Mouse (Mus musculus) neural tube, embryonic 12.5 days (tissue): ENCODE results near the gene Gon7. TPM values are rescaled to one million over a fixed set of nuclear protein-coding genes. Genes with fewer than 3 reads are reported as not detected.
A peak's percentile ranks its signal among the peaks of the same experiment; 100 is the strongest.

ENCODE experiments used
- ATAC-seq: fragments of 200-750 bp; cut with Nextera tagmentation; 2 replicates; pipeline ENCODE4 v1.8.0; 2017; ENCODE audit warnings: low read depth, mild to moderate bottlenecking, moderate TSS enrichment, moderate library complexity; ENCODE audit not compliant: low FRiP score
- H3K27ac ChIP-seq: fragments of 300-500 bp; sonication (generic); 2 replicates; pipeline ENCODE4 v1.5.1; 2016
- H3K27me3 ChIP-seq: fragments of 300-500 bp; sonication (generic); replicated peaks from 2 replicates; pipeline ENCODE4 v1.6.1; 2016; ENCODE audit warnings: mild to moderate bottlenecking
- H3K36me3 ChIP-seq: fragments of 300-500 bp; sonication (generic); 2 replicates; pipeline ENCODE4 v1.6.1; 2016; ENCODE audit warnings: mild to moderate bottlenecking
- H3K4me1 ChIP-seq: fragments of 300-500 bp; sonication (generic); 2 replicates; pipeline ENCODE4 v1.6.1; 2016
- H3K4me2 ChIP-seq: fragments of 300-500 bp; sonication (generic); replicated peaks from 2 replicates; pipeline ENCODE4 v1.6.1; 2016; ENCODE audit warnings: mild to moderate bottlenecking
- H3K4me3 ChIP-seq: fragments of 300-500 bp; sonication (generic); 2 replicates; pipeline ENCODE4 v1.5.1; 2016
- H3K9ac ChIP-seq: fragments of 300-500 bp; sonication (generic); 2 replicates; pipeline ENCODE4 v1.6.1; 2016; ENCODE audit warnings: mild to moderate bottlenecking
- H3K9me3 ChIP-seq: fragments of 300-500 bp; sonication (generic); 2 replicates; pipeline ENCODE4 v1.6.1; 2016; ENCODE audit warnings: mild to moderate bottlenecking
- WGBS: fragments of 180-500 bp; shearing (Covaris S2); methylation state at CpG from one replicate; pipeline ENCODE4 v1.1.7; 2016; 5-methylcytosine and 5-hydroxymethylcytosine counted together
- polyA plus RNA-seq: library from polyadenylated mRNA; unstranded; fragments of >200 nt; fragmentation: Nextera tagmentation; extraction: Ambion mirVana; gene quantifications from 2 replicates; pipeline ENCODE4 v1.2.1, GENCODE M21; 2016

Gon7 gene
- 43.7 and 44.1 TPM in 2 replicates for polyA plus RNA-seq

DNA sequence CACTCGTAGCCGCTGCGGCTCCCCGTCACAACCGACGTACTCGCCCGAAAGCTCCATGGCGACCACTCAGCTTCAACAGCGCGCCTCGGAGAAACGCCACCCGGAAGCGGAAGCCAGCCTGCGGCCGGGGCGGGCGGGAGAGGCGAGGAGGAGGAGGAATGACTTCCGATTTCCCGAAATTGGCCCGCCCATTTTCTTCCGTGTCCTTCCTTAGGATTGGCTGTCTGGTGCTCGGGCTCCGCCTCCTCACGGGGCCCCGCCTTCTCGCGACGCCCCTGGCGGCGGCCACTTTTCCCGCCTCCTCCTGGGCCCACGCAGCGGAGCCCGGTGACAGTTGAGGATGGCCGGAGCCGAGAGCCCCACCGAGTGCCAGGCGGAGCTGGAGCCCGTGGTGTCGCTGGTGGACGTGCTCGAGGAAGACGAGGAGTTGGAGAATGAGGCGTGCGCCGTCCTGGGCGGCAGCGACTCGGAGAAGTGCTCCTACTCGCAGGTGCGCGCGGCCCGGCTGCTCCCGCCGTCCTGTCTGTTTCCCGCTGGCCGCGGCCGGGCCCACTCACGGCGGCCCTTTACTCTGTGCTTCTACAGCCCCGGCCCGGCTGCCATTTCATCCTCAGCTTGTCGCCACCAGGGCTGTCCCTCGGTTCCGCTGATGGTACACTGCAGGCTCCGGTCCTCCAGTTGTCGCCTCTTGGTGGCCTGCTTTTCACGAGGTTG lies at the start of gene Gon7, which contains the start of the genes Gm28051 and Ubr7:
Gene Gon7 (minus strand): TSS at position 115 of the 714 bp plus-strand sequence.
Gene Gm28051 (minus strand): TSS at position 77 of the 714 bp plus-strand sequence.
Gene Ubr7 (plus strand): TSS at position 279 of the 714 bp plus-strand sequence.
- Histone ChIP-seq H3K36me3 (peaks cover 5% of the 10 kb centered on the region), H3K4me3 (peak within 1 kb of the TSS; percentile 82), H3K4me2 (peak within 1 kb of the TSS; percentile 90), H3K27ac (peak within 1 kb of the TSS; percentile 59; the same call in 1 of the 2 replicates), H3K9me3 (no peaks in the 10 kb centered on the region), H3K4me1 (peaks cover 19% of the 10 kb centered on the region), H3K27me3 (no peaks in the 10 kb centered on the region), H3K9ac (peak within 1 kb of the TSS; percentile 69)
- under 1% methylated on average over 73 of the region's 73 CpGs for WGBS
- peak; percentile 98 for ATAC-seq

DNA sequence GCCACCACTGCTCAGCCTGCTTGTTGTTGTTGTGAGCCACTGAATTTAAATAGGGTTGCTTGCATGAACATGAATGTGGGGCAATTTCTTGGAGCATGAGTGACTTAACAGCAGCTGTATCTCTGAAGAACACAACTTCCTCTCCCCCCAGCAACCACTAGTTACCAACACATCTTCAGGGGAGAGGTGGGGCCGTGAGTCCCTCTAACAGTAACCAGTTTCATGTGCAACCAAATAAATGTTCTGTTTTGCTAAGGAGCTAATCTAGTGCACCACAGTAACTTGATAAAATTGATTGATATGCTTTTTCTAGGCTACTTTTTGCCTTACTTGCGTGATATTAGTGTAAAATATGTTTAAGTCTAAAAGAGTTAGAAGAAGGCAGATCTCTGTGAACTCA lies 41.9 kb upstream of the Gon7 start:
- no peak for ATAC-seq
- H3K9ac ChIP-seq = no peak overlapping the region
- H3K9me3 ChIP-seq = no peaks in the 10 kb centered on the region
- no peak overlapping the region for H3K27ac ChIP-seq
- 94% methylated on average over 2 of the region's 2 CpGs for WGBS
- no peak overlapping the region for H3K4me3 ChIP-seq
- H3K4me1 ChIP-seq = no peaks in the 10 kb centered on the region
- peaks cover 5% of the 10 kb centered on the region for H3K36me3 ChIP-seq
- H3K4me2 ChIP-seq = no peak overlapping the region
- no peaks in the 10 kb centered on the region for H3K27me3 ChIP-seq

DNA sequence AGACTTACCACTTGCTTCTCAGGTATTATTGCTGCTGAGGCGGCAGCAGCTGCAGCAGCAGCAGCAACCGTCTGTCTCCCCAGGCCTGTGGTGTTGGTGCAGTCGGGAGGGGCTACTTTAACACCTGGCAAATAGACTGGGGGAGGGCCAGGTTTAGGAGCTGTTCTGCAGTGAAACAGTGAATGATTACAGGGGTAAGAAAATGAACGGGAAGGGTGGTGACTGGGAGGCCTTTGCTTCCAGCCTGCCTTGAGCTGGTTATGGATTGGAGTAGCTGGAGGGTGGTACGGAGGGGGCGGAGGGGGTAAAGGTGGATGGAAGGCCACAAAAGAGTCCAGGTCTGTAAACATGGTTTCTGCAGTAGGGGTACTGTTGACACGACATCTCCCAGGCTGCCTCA lies 30.3 kb upstream of the Gon7 start:
- no peaks in the 10 kb centered on the region for H3K27me3 ChIP-seq
- no peak overlapping the region for H3K9ac ChIP-seq
- no peak for ATAC-seq
- H3K4me2 ChIP-seq = no peak overlapping the region
- H3K36me3 ChIP-seq = peaks cover 59% of the 10 kb centered on the region
- no peak overlapping the region for H3K27ac ChIP-seq
- 91% methylated on average over 7 of the region's 7 CpGs for WGBS
- no peak overlapping the region for H3K4me3 ChIP-seq
- H3K4me1 ChIP-seq = no peaks in the 10 kb centered on the region
- H3K9me3 ChIP-seq = no peaks in the 10 kb centered on the region

DNA sequence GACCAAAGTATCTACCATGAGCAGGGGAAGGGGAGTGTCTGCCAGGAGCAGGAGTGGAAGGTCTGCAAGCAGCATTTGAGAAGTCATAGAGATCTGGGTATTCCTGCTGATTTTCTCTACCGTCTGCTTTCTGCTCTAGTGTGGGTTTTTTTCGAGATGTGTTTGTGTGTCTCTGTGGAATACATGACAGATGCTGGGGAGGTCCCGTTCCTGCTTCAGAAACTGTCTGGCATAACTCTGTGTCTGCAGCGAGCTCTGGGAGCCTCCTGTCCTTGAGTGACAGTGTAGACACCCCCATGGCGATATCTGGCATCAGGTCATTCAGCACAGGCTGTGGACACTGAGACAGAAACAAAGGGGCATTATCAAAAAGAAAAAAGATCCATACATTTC lies 28.0 kb upstream of the Gon7 start:
- WGBS = 72% methylated on average over 5 of the region's 5 CpGs
- H3K27me3 ChIP-seq = no peaks in the 10 kb centered on the region
- H3K4me1 ChIP-seq = no peaks in the 10 kb centered on the region
- H3K9ac ChIP-seq = no peak overlapping the region
- no peak overlapping the region for H3K27ac ChIP-seq
- H3K36me3 ChIP-seq = peaks cover 45% of the 10 kb centered on the region
- ATAC-seq = no peak
- H3K4me3 ChIP-seq = no peak overlapping the region
- H3K4me2 ChIP-seq = no peak overlapping the region
- H3K9me3 ChIP-seq = no peaks in the 10 kb centered on the region

DNA sequence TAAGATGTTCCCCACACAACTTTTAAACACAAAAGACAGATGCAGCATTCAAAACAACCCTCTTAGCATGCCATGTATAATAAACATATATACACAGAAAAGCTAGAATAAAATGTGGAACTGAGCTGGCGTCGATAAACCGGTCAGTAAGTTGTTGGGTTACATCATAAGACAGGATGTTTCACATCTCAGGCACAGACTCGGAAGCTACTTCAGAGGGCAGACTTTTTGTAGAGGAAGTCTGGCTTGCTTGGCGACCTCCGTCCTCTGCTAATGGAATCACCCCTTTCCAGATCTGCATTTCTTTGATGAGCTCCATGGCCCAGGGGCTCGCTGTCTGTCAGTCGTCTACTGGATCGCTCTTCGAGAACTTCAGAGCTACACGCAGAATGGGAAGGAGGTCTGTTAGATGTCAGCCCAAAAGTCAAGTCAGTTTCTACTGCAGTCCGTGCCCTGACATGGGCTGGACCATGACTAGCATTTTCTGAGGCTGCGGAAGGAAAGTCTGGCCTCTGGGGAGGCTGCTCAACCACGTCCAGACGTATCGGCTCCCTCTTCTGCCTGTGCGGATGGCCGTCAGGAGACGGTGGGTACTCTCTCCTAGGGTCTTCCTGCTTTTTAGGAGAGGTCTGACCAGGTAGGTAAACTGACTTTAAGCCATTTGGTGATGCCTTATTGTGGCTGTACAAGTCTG lies 27.4 kb upstream of the Gon7 start:
- WGBS = 88% methylated on average over 19 of the region's 19 CpGs
- Histone ChIP-seq H3K4me1 (no peaks in the 10 kb centered on the region), H3K4me2 (no peak overlapping the region), H3K36me3 (peaks cover 40% of the 10 kb centered on the region), H3K9ac (no peak overlapping the region), H3K27me3 (no peaks in the 10 kb centered on the region), H3K4me3 (no peak overlapping the region), H3K27ac (no peak overlapping the region), H3K9me3 (no peaks in the 10 kb centered on the region)
- ATAC-seq = no peak

DNA sequence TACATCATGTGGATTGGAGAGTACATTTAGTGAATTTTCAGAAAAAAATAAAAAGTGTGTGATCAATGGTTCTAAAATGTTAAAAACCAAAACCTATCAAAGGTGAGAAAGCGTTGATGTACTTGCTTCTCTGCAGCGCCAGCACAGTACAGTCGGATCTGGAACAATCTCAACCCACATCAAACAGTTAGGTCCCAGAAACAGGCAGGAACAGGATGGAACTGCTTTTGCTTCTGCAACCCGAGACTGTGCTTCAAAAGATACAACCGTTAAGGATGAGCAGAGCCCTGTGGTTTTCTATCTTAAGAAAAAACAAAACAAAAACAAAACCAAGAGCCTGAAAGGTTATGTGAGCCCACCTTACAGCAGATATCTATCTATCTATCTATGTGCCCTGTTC lies 25.2 kb upstream of the Gon7 start:
- no peaks in the 10 kb centered on the region for H3K27me3 ChIP-seq
- no peak overlapping the region for H3K4me2 ChIP-seq
- no peak overlapping the region for H3K4me3 ChIP-seq
- 98% methylated on average over 5 of the region's 5 CpGs for WGBS
- H3K4me1 ChIP-seq = no peaks in the 10 kb centered on the region
- peaks cover 29% of the 10 kb centered on the region for H3K36me3 ChIP-seq
- H3K27ac ChIP-seq = no peak overlapping the region
- ATAC-seq = no peak
- H3K9me3 ChIP-seq = no peaks in the 10 kb centered on the region
- no peak overlapping the region for H3K9ac ChIP-seq

DNA sequence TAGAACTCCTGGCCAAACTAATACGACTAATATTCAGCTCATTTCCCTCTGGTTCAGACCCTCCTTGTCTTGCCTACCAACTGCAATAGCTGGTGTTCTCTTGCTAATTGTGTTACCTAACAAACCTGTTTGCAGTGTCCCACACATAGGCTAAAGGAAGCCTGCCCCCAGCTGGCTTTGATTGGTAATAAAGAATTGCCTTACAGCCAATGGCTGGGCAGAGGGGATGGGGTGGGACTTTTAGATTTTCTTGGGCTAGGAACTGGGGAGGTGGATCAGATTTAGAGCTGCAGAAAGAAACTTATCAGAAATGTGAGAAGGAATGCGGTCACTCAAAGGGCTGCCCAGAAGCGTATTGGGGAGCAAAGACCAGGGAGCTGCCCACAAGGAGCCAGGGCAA lies 21.8 kb upstream of the Gon7 start:
- ATAC-seq = no peak
- Histone ChIP-seq H3K9ac (no peak overlapping the region), H3K4me1 (no peaks in the 10 kb centered on the region), H3K36me3 (peaks cover 42% of the 10 kb centered on the region), H3K9me3 (no peaks in the 10 kb centered on the region), H3K4me3 (no peak overlapping the region), H3K27me3 (no peaks in the 10 kb centered on the region), H3K4me2 (no peak overlapping the region), H3K27ac (no peak overlapping the region)
- 49% methylated on average over 3 of the region's 3 CpGs for WGBS

DNA sequence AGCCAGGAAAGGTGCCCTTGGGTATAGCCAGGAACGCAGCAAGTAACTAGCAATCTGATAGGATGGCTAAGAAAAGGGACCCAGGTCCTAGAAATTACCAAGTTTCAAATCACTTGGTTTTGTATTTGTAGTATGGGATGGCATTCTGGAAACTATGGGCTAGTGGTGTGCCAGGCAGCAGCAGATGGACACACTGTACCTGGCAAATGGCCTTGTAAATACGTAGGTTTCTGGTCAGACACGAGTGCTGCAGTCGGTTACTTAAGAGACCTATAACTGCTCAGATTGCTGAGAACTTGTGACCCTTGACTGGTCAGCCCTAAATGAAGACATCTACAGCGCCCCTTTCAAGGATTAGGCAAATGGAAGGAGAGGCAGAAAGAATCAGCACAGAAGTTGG lies 20.5 kb upstream of the Gon7 start:
- no peaks in the 10 kb centered on the region for H3K27me3 ChIP-seq
- H3K4me2 ChIP-seq = no peak overlapping the region
- H3K9me3 ChIP-seq = no peaks in the 10 kb centered on the region
- no peak overlapping the region for H3K9ac ChIP-seq
- peaks cover 48% of the 10 kb centered on the region for H3K36me3 ChIP-seq
- ATAC-seq = no peak
- no peak overlapping the region for H3K4me3 ChIP-seq
- WGBS = 90% methylated on average over 5 of the region's 5 CpGs
- no peaks in the 10 kb centered on the region for H3K4me1 ChIP-seq
- no peak overlapping the region for H3K27ac ChIP-seq

DNA sequence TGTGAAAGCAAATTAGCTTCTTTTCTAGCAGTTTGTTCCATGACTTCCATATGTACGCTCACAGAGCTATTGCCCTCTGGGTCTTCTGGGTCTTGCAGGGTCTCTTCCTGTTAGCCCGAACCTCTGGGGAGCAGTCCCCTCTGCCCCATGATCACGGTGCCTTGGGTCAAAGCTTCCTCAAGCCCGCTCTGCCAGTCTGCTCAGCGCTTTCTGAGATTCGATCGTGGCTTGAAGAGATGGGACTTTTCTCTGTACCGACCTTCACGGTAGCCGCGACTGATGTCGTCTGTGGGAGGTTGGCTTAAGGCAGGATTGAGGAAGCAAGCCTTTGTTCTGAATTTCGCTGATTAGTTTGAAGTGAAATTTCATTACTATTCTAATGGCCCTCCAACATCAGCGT lies 18.4 kb upstream of the Gon7 start:
- 94% methylated on average over 14 of the region's 14 CpGs for WGBS

DNA sequence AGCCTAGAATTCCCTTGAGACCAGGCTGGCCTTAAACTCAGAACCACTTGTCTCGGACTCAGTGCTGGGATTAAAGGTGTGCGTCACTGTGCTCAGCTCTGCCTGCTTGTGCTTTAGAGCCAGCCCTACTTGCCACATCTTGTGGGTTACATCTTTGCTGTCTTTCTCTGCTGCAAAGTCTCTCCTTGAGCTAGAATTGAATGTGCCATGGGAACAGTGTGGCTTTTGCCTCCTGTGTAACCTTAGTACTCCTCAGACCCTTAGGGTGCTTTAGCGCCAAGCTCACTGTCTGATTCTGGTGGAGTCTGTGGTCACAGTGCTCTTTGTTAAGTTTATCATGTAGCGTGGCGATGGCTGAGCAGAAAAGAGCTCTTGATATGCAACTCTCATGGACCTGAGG lies 15.1 kb upstream of the Gon7 start:
- no peaks in the 10 kb centered on the region for H3K9me3 ChIP-seq

More for the DNA sequence above, 18.4 kb upstream of the Gon7 start:
- Histone ChIP-seq H3K4me1 (no peaks in the 10 kb centered on the region), H3K4me3 (no peak overlapping the region), H3K9me3 (no peaks in the 10 kb centered on the region), H3K36me3 (peaks cover 63% of the 10 kb centered on the region), H3K27ac (no peak overlapping the region), H3K4me2 (no peak overlapping the region), H3K27me3 (no peaks in the 10 kb centered on the region), H3K9ac (no peak overlapping the region)
- no peak for ATAC-seq

DNA sequence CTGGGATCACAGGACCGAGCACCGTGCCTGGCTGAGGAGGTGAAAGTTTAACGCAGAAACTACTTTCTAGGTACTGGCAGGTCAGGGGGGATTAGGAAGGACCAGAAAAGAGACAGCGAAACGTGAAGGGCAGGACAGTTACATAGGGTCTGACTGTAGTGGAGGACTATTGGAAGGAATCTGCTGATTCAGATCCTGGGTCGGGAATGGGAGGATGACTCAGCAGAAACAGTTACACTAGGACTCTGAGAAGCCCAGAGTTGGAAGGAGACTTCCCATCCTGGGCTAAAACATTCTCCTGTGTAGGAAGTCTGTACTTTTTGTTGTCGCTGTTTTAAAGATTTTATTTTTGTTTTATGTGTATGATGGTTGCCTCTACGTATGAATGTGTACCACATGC lies 14.0 kb upstream of the Gon7 start:
- peaks cover 90% of the 10 kb centered on the region for H3K36me3 ChIP-seq
- WGBS = 95% methylated on average over 8 of the region's 8 CpGs

More for the DNA sequence above, 15.1 kb upstream of the Gon7 start:
- Histone ChIP-seq H3K9ac (no peak overlapping the region), H3K27ac (no peak overlapping the region), H3K4me1 (no peaks in the 10 kb centered on the region), H3K4me3 (no peak overlapping the region), H3K4me2 (no peak overlapping the region), H3K27me3 (no peaks in the 10 kb centered on the region), H3K36me3 (peaks cover 91% of the 10 kb centered on the region)
- WGBS = 95% methylated on average over 5 of the region's 5 CpGs
- no peak for ATAC-seq

DNA sequence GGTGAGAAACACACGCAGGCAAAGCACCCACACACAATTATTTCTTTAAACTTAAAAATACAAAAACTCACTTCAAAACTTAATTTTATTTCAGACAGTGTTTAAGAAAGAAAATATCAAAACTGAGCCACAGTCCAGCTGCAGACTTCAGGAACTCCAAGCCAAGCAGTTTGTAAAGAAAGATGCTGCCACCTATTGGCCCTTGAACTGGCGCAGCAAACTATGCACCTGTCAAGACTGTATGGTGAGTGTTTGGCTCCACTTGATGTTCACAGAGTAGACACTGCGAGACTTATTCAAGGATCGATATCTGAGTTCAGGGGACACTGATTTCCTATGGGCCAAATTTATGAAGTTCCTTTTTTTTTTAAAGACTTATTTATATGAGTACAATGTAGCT lies 11.4 kb upstream of the Gon7 start:
- Histone ChIP-seq H3K9ac (no peak overlapping the region), H3K4me1 (no peaks in the 10 kb centered on the region), H3K27ac (no peak overlapping the region), H3K27me3 (no peaks in the 10 kb centered on the region), H3K36me3 (peaks cover 79% of the 10 kb centered on the region), H3K9me3 (no peaks in the 10 kb centered on the region), H3K4me2 (no peak overlapping the region), H3K4me3 (no peak overlapping the region)
- no peak for ATAC-seq
- WGBS = 95% methylated on average over 4 of the region's 4 CpGs

More for the DNA sequence above, 14.0 kb upstream of the Gon7 start:
- H3K9me3 ChIP-seq = no peaks in the 10 kb centered on the region
- H3K4me2 ChIP-seq = no peak overlapping the region
- ATAC-seq = no peak
- no peak overlapping the region for H3K27ac ChIP-seq
- no peaks in the 10 kb centered on the region for H3K27me3 ChIP-seq
- H3K9ac ChIP-seq = no peak overlapping the region
- H3K4me1 ChIP-seq = no peaks in the 10 kb centered on the region
- no peak overlapping the region for H3K4me3 ChIP-seq
